Mouse (Mus musculus): ENCODE results near the gene Tmem87b. TPM values are rescaled to one million over a fixed set of nuclear protein-coding genes. Genes with fewer than 3 reads are reported as not detected.

Gene Tmem87b
- polyA plus RNA-seq, 1 experiment from 2014 or later: 108 TPM

GRCm38 (mm10) chr2:128842437-128842836, 24.5 kb downstream of the Tmem87b start:
- TF ChIP-seq CTCF (IDR thresholded peaks at IDR 0.05; ENCODE audit: low read depth): no peak
- Histone ChIP-seq H3K27me3 (replicated peaks; ENCODE audit: control insufficient read depth, insufficient read depth, low read length) (no peaks in the 10 kb centered on the region), H3K4me1 (replicated peaks; ENCODE audit: control insufficient read depth, insufficient read depth, low read length) (no peaks in the 10 kb centered on the region), H3K27ac (ENCODE audit: low read depth, low read length) (no peak overlapping the region), H3K4me3 (ENCODE audit: low read depth, low read length) (no peak overlapping the region), H3K9me3 (ENCODE audit: control insufficient read depth) (no peaks in the 10 kb centered on the region), H3K9ac (ENCODE audit: low read depth, low read length) (no peak overlapping the region), H3K36me3 (ENCODE audit: control insufficient read depth, insufficient read depth) (peaks cover 63% of the 10 kb centered on the region), H3K4me2 (replicated peaks; ENCODE audit: low read depth) (no peak overlapping the region)
- no peak for ATAC-seq
- WGBS: 85% methylated on average over 8 of the region's 8 CpGs

- Histone ChIP-seq H3K4me1 (replicated peaks; ENCODE audit: control insufficient read depth, insufficient read depth, low read length) (no peaks in the 10 kb centered on the region), H3K4me3 (ENCODE audit: low read depth, low read length) (no peak overlapping the region), H3K9ac (ENCODE audit: low read depth, low read length) (no peak overlapping the region), H3K27me3 (replicated peaks; ENCODE audit: control insufficient read depth, insufficient read depth, low read length) (no peaks in the 10 kb centered on the region), H3K4me2 (replicated peaks; ENCODE audit: low read depth) (no peak overlapping the region), H3K36me3 (ENCODE audit: control insufficient read depth, insufficient read depth) (peaks cover 70% of the 10 kb centered on the region), H3K9me3 (ENCODE audit: control insufficient read depth) (no peaks in the 10 kb centered on the region), H3K27ac (ENCODE audit: low read depth, low read length) (no peak overlapping the region)
- WGBS: 82% methylated on average over 2 of the region's 2 CpGs
- TF ChIP-seq CTCF (IDR thresholded peaks at IDR 0.05; ENCODE audit: low read depth): no peak
- no peak for ATAC-seq
These were observed 32.1 kb downstream of the Tmem87b start for GRCm38 (mm10) chr2:128850036-128850435.

GRCm38 (mm10) chr2:128856673-128857072, 38.8 kb downstream of the Tmem87b start:
- H3K4me3 ChIP-seq (ENCODE audit: low read depth, low read length): no peak overlapping the region
- peaks cover 13% of the 10 kb centered on the region for H3K36me3 ChIP-seq (ENCODE audit: control insufficient read depth, insufficient read depth)
- WGBS: 73% methylated on average over 1 of the region's 1 CpGs

GRCm38 (mm10) chr2:128858962-128859361, 41.0 kb downstream of the Tmem87b start:
- Histone ChIP-seq H3K27me3 (replicated peaks; ENCODE audit: control insufficient read depth, insufficient read depth, low read length) (peaks cover 9% of the 10 kb centered on the region; the same call in 1 of the 2 replicates), H3K27ac (ENCODE audit: low read depth, low read length) (no peak overlapping the region), H3K4me3 (ENCODE audit: low read depth, low read length) (no peak overlapping the region), H3K9me3 (ENCODE audit: control insufficient read depth) (no peaks in the 10 kb centered on the region), H3K9ac (ENCODE audit: low read depth, low read length) (no peak overlapping the region), H3K36me3 (ENCODE audit: control insufficient read depth, insufficient read depth) (no peaks in the 10 kb centered on the region), H3K4me1 (replicated peaks; ENCODE audit: control insufficient read depth, insufficient read depth, low read length) (no peaks in the 10 kb centered on the region), H3K4me2 (replicated peaks; ENCODE audit: low read depth) (no peak overlapping the region)
- WGBS: 87% methylated on average over 6 of the region's 6 CpGs
- ATAC-seq: no peak
- TF ChIP-seq CTCF (IDR thresholded peaks at IDR 0.05; ENCODE audit: low read depth): no peak

More at GRCm38 (mm10) chr2:128856673-128857072, 38.8 kb downstream of the Tmem87b start:
- H3K4me1 ChIP-seq (replicated peaks; ENCODE audit: control insufficient read depth, insufficient read depth, low read length): no peaks in the 10 kb centered on the region
- no peak for ATAC-seq
- H3K9me3 ChIP-seq (ENCODE audit: control insufficient read depth): no peaks in the 10 kb centered on the region
- H3K4me2 ChIP-seq (replicated peaks; ENCODE audit: low read depth): no peak overlapping the region
- 0 out of 2 replicates have a peak, but pooled peaks have one; percentile 24 for TF ChIP-seq CTCF (IDR thresholded peaks at IDR 0.05; ENCODE audit: low read depth)
- no peak overlapping the region for H3K27ac ChIP-seq (ENCODE audit: low read depth, low read length)
- no peak overlapping the region for H3K9ac ChIP-seq (ENCODE audit: low read depth, low read length)
- H3K27me3 ChIP-seq (replicated peaks; ENCODE audit: control insufficient read depth, insufficient read depth, low read length): no peaks in the 10 kb centered on the region

GRCm38 (mm10) chr2:128859861-128860260, 41.9 kb downstream of the Tmem87b start:
- TF ChIP-seq CTCF (IDR thresholded peaks at IDR 0.05; ENCODE audit: low read depth): no peak
- Histone ChIP-seq H3K4me2 (replicated peaks; ENCODE audit: low read depth) (no peak overlapping the region), H3K36me3 (ENCODE audit: control insufficient read depth, insufficient read depth) (no peaks in the 10 kb centered on the region), H3K27me3 (replicated peaks; ENCODE audit: control insufficient read depth, insufficient read depth, low read length) (peaks cover 15% of the 10 kb centered on the region; the same call in 1 of the 2 replicates), H3K9ac (ENCODE audit: low read depth, low read length) (no peak overlapping the region), H3K9me3 (ENCODE audit: control insufficient read depth) (no peaks in the 10 kb centered on the region), H3K4me3 (ENCODE audit: low read depth, low read length) (no peak overlapping the region), H3K4me1 (replicated peaks; ENCODE audit: control insufficient read depth, insufficient read depth, low read length) (no peaks in the 10 kb centered on the region), H3K27ac (ENCODE audit: low read depth, low read length) (no peak overlapping the region)
- WGBS: 60% methylated on average over 3 of the region's 3 CpGs
- ATAC-seq: no peak

GRCm38 (mm10) chr2:128862636-128863035, 44.7 kb downstream of the Tmem87b start, which contains the start of gene Fbln7:
Fbln7 (plus strand) TSS chr2:128862981.
- Histone ChIP-seq H3K9me3 (ENCODE audit: control insufficient read depth) (no peaks in the 10 kb centered on the region), H3K4me2 (replicated peaks; ENCODE audit: low read depth) (peak within 1 kb of the TSS; percentile 85), H3K27ac (ENCODE audit: low read depth, low read length) (no peak within 1 kb of the TSS), H3K36me3 (ENCODE audit: control insufficient read depth, insufficient read depth) (no peaks in the 10 kb centered on the region), H3K9ac (ENCODE audit: low read depth, low read length) (0 out of 2 replicates have a peak within 1 kb of the TSS, but pooled peaks have one; percentile 11), H3K27me3 (replicated peaks; ENCODE audit: control insufficient read depth, insufficient read depth, low read length) (peaks cover 15% of the 10 kb centered on the region; the same call in 1 of the 2 replicates), H3K4me1 (replicated peaks; ENCODE audit: control insufficient read depth, insufficient read depth, low read length) (no peaks in the 10 kb centered on the region), H3K4me3 (ENCODE audit: low read depth, low read length) (peak within 1 kb of the TSS; percentile 50)
- no peak for ATAC-seq
- 97% methylated on average over 9 of the region's 9 CpGs for WGBS
- no peak for TF ChIP-seq CTCF (IDR thresholded peaks at IDR 0.05; ENCODE audit: low read depth)

Measured in intestine, postnatal 0 days (tissue).